Mouse (Mus musculus) frontal cortex, postnatal 10 days (tissue): ENCODE results near the gene Cmc1.
"Not testable (repeated sequence)": the region's sequence is repeated elsewhere in the genome, so short reads cannot be mapped to it uniquely, and the experiment has no call there.

Experiments used
- DNase-seq, 2 experiments: peaks; one replicate each; pipeline ENCODE4 v3.0.0; 2022; ENCODE audit warnings: low spot score in 2 of 2, mixed read lengths in 1 of 2

The Cmc1 gene

GRCm38 (mm10) chr9:118140356-118140755 is 9.6 kb downstream of the Cmc1 start:
- DNase-seq = not testable (repeated sequence)

DNA sequence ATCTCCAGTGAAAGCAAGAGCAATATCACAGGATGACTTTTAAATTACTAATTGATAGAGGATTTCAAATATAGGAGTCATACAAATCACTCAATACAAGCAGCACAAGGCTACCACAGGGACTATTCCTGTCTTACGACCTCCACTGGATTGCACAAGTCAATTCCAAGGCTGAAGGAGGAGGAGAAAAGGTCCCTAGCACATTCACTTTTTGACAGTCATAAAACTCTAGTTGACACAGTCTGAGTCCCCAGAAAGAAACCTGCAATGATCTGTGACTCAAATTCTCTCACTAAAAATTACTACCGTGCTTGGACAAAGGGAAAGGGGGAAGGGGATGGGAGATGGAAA is 39.6 kb downstream of the Cmc1 start:
- DNase-seq = no peak

GRCm38 (mm10) chr9:118109697-118110359 is 40.1 kb downstream of the Cmc1 start:
- no peak for DNase-seq

- DNase-seq = no peak
These were observed 41.4 kb downstream of the Cmc1 start for GRCm38 (mm10) chr9:118108527-118109011.

- DNase-seq = no peak
These were observed 48.2 kb downstream of the Cmc1 start for GRCm38 (mm10) chr9:118101802-118102201.

- no peak for DNase-seq
These were observed 49.5 kb downstream of the Cmc1 start for GRCm38 (mm10) chr9:118100484-118100883.

DNA sequence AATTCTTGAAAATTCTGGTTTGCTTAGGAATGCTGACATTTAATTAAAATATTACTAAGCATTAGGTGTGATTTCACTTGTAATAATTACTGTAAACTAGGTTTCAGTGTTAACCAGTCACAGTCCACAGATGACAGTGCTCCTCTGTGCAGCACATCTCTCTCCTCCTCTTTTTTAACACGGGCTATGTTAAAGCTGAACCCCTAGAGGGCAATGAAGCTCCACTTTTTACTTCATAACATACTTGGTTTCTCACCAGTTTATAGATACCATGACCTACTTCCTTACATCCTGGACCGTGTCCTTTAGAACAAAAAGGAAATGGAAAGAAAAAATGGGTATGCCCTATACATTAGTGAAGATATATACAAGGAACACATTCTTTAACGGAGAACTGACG is 50.6 kb downstream of the Cmc1 start:
- DNase-seq = no peak

GRCm38 (mm10) chr9:118083834-118084233 is 66.1 kb downstream of the Cmc1 start:
- DNase-seq = no peak

DNA sequence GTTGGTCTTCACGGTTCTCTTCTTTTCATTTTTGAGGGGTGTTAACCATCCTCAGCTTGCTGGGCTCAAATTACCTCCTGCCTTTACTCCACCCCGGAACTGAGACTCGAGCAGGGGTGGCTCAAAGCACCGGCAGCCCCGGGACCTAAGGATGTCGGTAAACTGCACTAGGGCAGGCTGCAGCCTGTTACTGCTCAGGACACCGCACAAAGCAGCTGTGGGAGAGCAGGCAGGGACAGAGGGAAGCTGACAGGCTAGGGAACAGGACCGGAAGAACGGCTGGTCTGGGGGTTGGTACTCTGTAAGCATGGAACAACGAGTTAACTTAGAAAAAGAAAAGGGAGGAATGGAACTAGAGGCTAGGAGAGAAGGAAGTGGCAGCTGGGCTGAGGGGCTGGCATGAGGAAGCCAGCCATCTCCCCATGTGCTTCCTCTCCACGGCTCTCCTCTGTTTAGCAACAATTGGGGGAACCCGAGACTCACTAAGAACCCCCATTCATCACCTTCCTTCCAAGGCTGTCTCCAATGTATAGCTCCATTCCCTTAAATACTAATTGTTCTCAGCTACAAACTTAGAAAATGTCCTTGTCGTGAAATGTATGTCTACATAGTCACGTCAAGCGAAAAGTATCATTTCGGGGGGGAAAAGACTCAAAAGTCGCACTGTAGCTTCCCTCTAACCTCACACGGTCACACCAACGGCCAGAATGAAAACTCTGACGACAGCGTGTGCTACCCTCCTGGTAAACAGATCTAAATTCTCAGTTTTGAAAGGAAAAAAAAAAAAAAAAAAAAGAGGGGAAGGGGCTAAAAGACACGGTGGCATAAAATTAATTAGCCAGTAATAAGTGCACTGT is 67.2 kb downstream of the Cmc1 start:
- no peak for DNase-seq

DNA sequence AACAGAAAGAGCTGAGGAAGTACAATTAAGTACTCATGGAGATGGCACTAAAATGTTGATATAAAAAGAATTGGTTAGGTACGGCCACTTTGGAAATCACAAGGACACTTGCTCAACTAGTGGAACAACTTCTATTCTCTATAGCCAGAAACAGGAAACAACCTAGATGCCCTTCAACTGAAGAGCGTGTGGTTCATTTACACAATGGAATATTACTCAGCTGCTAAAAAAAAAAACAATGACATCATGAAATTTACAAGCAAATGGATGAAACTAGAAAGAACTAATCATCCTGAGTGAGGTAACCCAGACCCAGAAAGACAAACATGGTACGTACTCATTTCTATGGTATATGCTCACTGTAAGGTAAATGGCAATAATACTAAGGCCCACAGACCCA is 76.6 kb downstream of the Cmc1 start:
- DNase-seq = no peak

- DNase-seq = no peak
These were observed 77.9 kb downstream of the Cmc1 start for GRCm38 (mm10) chr9:118072101-118072500.

- no peak for DNase-seq
These were observed 78.6 kb downstream of the Cmc1 start for GRCm38 (mm10) chr9:118071337-118071736.

GRCm38 (mm10) chr9:118070442-118070841 is 79.5 kb downstream of the Cmc1 start:
- no peak for DNase-seq

- DNase-seq = no peak
These were observed 90.9 kb downstream of the Cmc1 start for GRCm38 (mm10) chr9:118059101-118059500.

DNA sequence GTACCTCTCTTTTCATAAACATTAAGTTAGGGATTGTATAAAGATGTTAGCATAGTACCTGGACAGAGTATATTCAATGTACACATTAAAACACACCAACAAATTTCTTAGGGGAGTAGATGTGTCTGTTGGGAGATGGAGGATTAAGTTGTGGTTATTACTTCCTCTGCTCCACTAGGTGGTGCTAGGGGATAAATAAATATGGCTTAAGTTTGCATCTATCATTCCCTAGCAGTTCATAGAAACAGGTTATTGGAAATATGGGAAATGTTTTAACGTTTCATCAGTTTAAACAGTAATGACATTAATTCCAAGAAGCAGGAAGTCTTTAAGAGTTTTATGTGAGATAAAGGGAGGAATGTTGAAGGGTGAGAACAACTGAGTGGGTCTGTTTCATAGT is 96.7 kb downstream of the Cmc1 start:
- DNase-seq = no peak

DNA sequence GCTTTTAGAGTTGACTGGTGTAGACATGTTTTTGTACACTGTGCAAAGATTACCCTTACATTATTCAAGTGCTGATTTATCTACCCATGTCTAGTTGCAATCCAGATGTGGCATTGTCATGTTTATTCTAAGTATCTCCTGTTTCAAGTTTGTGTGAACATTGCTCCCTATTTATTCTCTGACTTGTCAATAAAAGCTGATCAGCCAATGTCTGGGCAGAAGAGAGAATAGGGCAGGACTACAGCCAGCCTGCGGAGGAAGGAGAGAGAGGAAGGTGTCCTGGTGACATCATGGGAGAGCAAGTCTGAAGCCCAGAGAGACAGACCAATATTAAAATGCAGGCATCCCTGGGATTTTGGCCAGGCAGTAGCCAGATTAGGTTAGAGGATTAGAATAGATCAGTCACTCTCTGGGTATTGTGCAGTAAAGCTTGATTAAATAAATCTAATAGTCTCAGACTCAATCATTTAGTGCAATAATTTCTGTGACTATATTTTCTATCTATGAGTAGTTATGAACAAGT is 104.9 kb downstream of the Cmc1 start:
- DNase-seq = no peak

GRCm38 (mm10) chr9:118043581-118043980 is 106.4 kb downstream of the Cmc1 start:
- no peak for DNase-seq

DNA sequence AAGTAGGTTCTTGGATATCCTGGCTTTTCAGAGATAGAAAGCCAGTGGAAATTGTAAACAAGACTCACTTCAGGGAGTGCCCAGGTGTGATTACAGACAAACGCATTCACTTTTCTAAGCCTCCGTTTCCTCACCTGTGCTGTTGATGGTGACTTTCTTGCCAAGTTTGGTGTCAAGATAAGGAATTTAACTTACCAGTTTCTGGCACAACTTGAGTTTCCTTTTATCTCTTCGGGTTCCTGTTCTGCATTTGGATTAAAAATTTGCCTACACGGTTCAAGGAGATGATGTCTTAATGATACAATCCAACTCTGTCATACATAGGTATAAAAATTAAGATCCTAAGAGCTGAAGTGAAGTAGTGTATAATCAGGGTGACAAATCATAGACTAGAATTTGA is 107.2 kb downstream of the Cmc1 start:
- DNase-seq = no peak

DNA sequence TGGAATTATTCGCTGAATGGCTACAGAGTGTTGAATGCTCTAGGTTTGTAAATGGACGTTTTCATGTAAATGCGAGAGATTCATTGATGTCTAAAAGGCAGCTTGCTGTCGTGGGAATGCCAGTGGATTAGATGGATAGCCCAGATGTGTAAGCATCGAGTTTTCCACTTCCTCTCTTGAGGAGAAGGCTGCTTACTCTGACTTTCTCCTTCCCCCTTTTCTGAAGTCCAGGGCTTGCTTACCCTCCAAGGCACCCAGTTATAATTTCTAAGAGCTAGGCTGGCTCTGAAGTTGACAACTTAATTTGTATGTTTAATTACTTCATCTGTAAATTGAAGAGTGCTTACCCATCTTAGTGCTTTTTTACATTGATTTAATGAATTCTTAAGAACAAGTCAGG is 108.3 kb downstream of the Cmc1 start:
- DNase-seq = no peak

DNA sequence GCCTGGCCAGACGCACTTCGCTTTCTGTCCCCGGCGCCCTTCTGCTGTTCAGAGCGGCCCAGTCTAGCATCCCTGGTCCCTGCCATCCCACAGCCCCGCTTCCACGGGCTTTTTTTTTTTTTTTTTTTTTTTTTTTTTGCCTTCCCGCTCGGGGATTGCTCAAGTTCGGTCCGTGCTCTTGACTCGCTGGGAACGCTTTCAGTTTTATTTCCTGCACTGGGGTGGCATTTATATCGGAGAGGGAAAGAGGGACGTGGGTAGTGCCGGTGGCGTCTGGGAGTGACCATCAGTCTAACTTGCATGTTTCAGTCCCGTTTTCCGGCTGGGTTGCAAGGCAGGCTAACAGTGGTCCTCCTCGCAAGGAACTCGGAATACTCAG is 109.0 kb downstream of the Cmc1 start:
- no peak for DNase-seq

DNA sequence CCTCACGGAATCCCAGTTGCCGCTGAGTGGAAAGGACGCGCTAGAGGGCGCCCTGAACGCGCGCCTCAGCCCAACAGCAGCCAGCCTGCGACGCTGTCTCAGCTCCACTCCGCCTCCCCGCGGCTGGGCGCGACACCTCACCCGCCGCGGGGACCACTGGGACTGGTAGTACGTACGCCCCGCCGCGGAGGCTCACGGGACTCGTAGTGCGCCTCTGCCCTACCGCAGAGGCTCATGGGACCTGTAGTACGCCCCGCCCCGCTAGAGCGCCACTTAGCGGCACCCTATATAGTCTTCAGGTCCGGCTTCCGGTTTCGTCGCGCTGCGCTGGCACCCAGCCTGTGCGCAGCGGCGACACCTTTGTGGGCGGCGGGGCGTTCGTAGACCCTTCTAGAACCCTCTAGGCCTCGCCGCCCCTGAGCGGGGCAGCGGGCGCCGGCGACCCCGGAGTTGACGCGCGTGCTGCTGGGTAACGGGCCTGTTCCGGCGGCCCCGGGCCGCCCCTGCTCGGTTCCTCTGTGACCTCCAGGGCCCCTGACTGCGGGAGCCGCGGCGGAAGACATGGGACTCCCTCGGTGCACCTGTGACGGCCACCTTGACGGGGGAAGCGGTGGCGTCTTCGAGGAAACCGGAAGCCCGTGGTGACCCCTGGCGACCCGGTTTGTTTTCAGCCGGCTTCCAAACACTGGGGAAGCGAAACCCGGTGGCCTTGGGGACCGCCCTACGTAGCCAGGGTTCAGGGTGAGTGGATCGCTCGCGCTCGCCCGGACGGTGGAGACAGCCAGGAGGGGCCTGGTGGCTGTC is 109.6 kb downstream of the Cmc1 start, which contains the start of gene Azi2:
Gene Azi2 (plus strand): TSS at position 282 of the 804 bp plus-strand sequence.
- peak; percentile 97 to 98 for DNase-seq

DNA sequence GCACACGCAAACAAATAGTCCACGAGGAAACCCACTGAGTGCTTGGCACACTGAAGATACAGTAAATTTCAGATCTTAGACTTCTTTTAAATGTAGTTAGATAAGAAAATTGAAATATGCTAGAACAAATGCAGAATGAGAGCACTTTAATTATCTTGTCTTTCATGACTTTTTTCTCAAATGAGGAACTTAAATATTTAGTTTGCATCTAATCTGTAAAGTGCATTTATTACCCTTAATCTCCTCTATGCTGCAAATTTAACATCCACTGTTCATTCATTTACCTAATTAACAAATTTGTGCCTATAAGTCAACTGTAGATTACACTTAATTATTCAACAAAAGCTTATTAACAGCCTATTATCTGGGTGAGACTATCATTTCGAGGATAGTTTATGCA is 115.0 kb downstream of the Cmc1 start:
- no peak for DNase-seq
